Mouse (Mus musculus): ENCODE measurements around the gene Ppil3. TPM values are rescaled to one million over a fixed set of nuclear protein-coding genes. Genes with fewer than 3 reads are reported as not detected.

Ppil3 gene
- polyA plus RNA-seq, 1 experiment: 25.5 TPM

GRCm38 (mm10) chr1:58424551-58424950, 20.7 kb downstream of the Ppil3 start:
- WGBS: 97% methylated on average over 3 of the region's 3 CpGs
- no peak overlapping the region for H3K4me3 ChIP-seq (ENCODE audit: insufficient read depth, low read depth, low read length)
- TF ChIP-seq POLR2A (IDR thresholded peaks at IDR 0.05; ENCODE audit: low read depth, low read length) (no peak), CTCF (conservative IDR thresholded peaks at IDR 0.05; ENCODE audit: insufficient read depth, insufficient read length, low read depth, low read length) (no peak)
- H3K36me3 ChIP-seq (ENCODE audit: control insufficient read depth, insufficient read depth, low read length): peaks cover 10% of the 10 kb centered on the region; the same call in 1 of the 2 replicates
- no peak overlapping the region for H3K27ac ChIP-seq (ENCODE audit: insufficient read depth, low read depth, low read length)
- 0 out of 2 replicates have a peak, but pooled peaks cover 4% of the 10 kb centered on the region for H3K4me1 ChIP-seq (ENCODE audit: control insufficient read depth, insufficient read depth, low read length)
- DNase-seq: no peak
- no peaks in the 10 kb centered on the region for H3K27me3 ChIP-seq (replicated peaks; ENCODE audit: control insufficient read depth, insufficient read depth, low read length)

DNA sequence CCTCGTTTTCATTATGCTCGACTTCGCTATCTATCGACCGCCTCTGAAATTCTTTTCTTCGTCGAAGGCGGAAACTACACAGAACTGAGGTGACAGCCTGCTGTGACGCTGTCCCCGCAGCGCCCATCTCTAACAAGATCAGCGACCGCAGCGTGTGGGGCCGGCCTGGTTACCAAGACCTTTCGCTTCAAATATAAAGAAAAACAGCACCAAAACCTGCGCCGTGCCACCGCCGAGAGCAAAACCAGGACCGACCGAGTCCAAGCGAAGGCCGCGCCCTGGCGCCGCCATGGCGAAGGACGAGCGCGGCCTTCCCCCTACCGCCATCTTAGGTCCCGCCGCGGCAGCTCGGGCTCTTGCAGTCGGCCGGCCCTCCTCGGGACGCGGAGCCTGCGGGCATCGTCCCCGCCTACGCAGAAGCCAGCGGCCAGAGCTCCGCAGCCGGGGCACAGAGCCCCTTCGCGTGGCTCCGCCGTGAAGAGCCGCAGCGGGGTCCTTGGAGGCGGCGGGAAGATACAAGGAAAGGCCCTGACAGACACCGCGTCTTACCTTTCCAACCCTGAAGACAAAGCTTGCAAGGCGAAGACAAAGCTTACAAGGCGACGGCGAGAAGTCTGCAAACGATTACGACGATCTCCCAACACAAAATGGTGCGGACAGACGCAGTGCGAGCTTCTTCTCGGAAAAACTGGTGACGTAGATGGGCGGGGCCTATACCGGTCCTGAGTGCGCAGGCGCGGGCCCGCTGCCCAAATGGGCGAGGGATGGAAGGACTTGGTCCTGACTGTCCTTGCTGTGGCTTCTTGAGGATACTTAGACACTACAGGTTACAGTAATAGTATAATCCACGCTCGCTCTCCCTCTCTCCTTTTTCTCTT, 21.7 kb downstream of the Ppil3 start, which contains the start of gene Clk1:
Gene Clk1 (minus strand): TSS at position 696 of the 878 bp plus-strand sequence.
- under 1% methylated on average over 79 of the region's 79 CpGs for WGBS
- TF ChIP-seq POLR2A (IDR thresholded peaks at IDR 0.05; ENCODE audit: low read depth, low read length): peak; percentile 95
- TF ChIP-seq CTCF (conservative IDR thresholded peaks at IDR 0.05; ENCODE audit: insufficient read depth, insufficient read length, low read depth, low read length): no peak
- Histone ChIP-seq H3K27me3 (replicated peaks; ENCODE audit: control insufficient read depth, insufficient read depth, low read length) (no peaks in the 10 kb centered on the region), H3K27ac (ENCODE audit: insufficient read depth, low read depth, low read length) (peak within 1 kb of the TSS; percentile 94), H3K4me1 (ENCODE audit: control insufficient read depth, insufficient read depth, low read length) (peaks cover 4% of the 10 kb centered on the region; the same call in 1 of the 2 replicates), H3K36me3 (ENCODE audit: control insufficient read depth, insufficient read depth, low read length) (peaks cover 14% of the 10 kb centered on the region), H3K4me3 (ENCODE audit: insufficient read depth, low read depth, low read length) (peak within 1 kb of the TSS; percentile 53)
- DNase-seq: peak; percentile 99

DNA sequence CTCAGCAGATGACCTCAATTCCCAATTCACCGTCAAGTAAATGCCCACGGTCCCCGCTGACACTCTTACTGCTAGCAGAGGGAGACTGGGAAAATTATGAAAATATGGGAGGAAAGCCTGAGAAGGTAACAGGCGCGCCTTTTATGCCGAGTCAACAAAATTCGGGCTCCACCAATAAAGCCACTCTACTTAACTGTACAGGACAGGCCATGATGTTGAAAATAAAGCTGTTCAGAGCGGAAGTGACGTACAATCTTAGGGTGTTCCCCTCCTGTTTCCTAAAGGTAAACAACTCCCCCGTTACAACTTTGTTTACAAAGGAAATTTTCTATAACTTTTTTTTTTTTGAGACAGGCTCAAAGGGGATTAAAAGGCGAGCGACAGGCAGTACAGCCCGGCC, 22.4 kb downstream of the Ppil3 start:
- H3K27me3 ChIP-seq (replicated peaks; ENCODE audit: control insufficient read depth, insufficient read depth, low read length): no peaks in the 10 kb centered on the region
- TF ChIP-seq CTCF (conservative IDR thresholded peaks at IDR 0.05; ENCODE audit: insufficient read depth, insufficient read length, low read depth, low read length) (no peak), POLR2A (IDR thresholded peaks at IDR 0.05; ENCODE audit: low read depth, low read length) (no peak)
- peak overlapping the region; percentile 94 for H3K27ac ChIP-seq (ENCODE audit: insufficient read depth, low read depth, low read length)
- under 1% methylated on average over 13 of the region's 13 CpGs for WGBS
- H3K4me1 ChIP-seq (ENCODE audit: control insufficient read depth, insufficient read depth, low read length): peaks cover 4% of the 10 kb centered on the region; the same call in 1 of the 2 replicates
- peak overlapping the region; percentile 53 for H3K4me3 ChIP-seq (ENCODE audit: insufficient read depth, low read depth, low read length)
- DNase-seq: peak; percentile 76
- peaks cover 21% of the 10 kb centered on the region for H3K36me3 ChIP-seq (ENCODE audit: control insufficient read depth, insufficient read depth, low read length)

DNA sequence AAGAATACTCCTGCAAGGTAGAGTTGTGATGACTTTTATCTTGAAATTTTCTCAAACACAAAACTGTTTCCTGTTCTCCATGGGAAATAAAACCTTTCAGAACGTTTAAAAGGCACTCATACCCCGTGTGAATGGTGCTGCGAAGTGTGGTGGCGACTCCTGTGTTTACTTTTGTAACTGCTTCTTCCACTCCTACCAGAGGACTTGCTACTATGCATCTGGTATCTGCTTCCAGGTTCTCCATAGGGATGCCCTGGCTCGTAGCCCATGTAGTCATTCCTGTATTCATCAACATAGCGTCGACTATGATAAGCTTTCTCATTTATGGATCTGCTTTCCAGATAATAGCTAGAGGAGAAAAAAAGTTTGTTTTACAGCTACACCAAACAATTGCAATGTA, 24.3 kb downstream of the Ppil3 start:
- no peak overlapping the region for H3K27ac ChIP-seq (ENCODE audit: insufficient read depth, low read depth, low read length)
- no peaks in the 10 kb centered on the region for H3K27me3 ChIP-seq (replicated peaks; ENCODE audit: control insufficient read depth, insufficient read depth, low read length)
- peaks cover 31% of the 10 kb centered on the region for H3K36me3 ChIP-seq (ENCODE audit: control insufficient read depth, insufficient read depth, low read length)
- peaks cover 4% of the 10 kb centered on the region; the same call in 1 of the 2 replicates for H3K4me1 ChIP-seq (ENCODE audit: control insufficient read depth, insufficient read depth, low read length)
- no peak overlapping the region for H3K4me3 ChIP-seq (ENCODE audit: insufficient read depth, low read depth, low read length)
- TF ChIP-seq CTCF (conservative IDR thresholded peaks at IDR 0.05; ENCODE audit: insufficient read depth, insufficient read length, low read depth, low read length) (no peak), POLR2A (IDR thresholded peaks at IDR 0.05; ENCODE audit: low read depth, low read length) (no peak)
- no peak for DNase-seq
- WGBS: 13% methylated on average over 7 of the region's 7 CpGs

DNA sequence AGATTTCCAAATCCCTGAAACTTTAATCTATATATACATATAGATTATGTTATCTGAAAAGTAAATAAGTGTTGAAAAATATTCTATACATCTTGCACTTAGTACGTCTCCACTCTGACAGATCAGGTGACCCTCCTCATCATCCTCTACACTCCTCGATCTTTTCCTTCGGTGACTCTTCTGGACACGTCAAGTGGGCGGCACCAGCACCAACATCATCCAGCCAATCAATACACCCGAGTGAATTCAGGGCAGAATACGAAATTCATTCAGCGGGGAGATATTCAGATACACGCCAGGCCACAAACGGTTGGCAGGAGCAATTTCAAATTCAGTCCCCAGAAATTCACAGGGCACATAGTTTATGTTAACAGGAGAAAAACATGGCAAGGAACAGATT, 25.3 kb downstream of the Ppil3 start:
- TF ChIP-seq CTCF (conservative IDR thresholded peaks at IDR 0.05; ENCODE audit: insufficient read depth, insufficient read length, low read depth, low read length): no peak
- TF ChIP-seq POLR2A (IDR thresholded peaks at IDR 0.05; ENCODE audit: low read depth, low read length): no peak
- H3K27ac ChIP-seq (ENCODE audit: insufficient read depth, low read depth, low read length): no peak overlapping the region
- 48% methylated on average over 10 of the region's 10 CpGs for WGBS
- H3K27me3 ChIP-seq (replicated peaks; ENCODE audit: control insufficient read depth, insufficient read depth, low read length): no peaks in the 10 kb centered on the region
- H3K36me3 ChIP-seq (ENCODE audit: control insufficient read depth, insufficient read depth, low read length): peaks cover 35% of the 10 kb centered on the region
- peaks cover 4% of the 10 kb centered on the region; the same call in 1 of the 2 replicates for H3K4me1 ChIP-seq (ENCODE audit: control insufficient read depth, insufficient read depth, low read length)
- DNase-seq: no peak
- H3K4me3 ChIP-seq (ENCODE audit: insufficient read depth, low read depth, low read length): no peak overlapping the region

- Histone ChIP-seq H3K36me3 (ENCODE audit: control insufficient read depth, insufficient read depth, low read length) (peaks cover 56% of the 10 kb centered on the region), H3K27me3 (replicated peaks; ENCODE audit: control insufficient read depth, insufficient read depth, low read length) (no peaks in the 10 kb centered on the region), H3K4me1 (ENCODE audit: control insufficient read depth, insufficient read depth, low read length) (no peaks in the 10 kb centered on the region; the same call in 1 of the 2 replicates), H3K4me3 (ENCODE audit: insufficient read depth, low read depth, low read length) (no peak overlapping the region), H3K27ac (ENCODE audit: insufficient read depth, low read depth, low read length) (no peak overlapping the region)
- WGBS: 70% methylated on average over 2 of the region's 2 CpGs
- DNase-seq: no peak
- no peak for TF ChIP-seq POLR2A (IDR thresholded peaks at IDR 0.05; ENCODE audit: low read depth, low read length)
- TF ChIP-seq CTCF (conservative IDR thresholded peaks at IDR 0.05; ENCODE audit: insufficient read depth, insufficient read length, low read depth, low read length): no peak
Observed at GRCm38 (mm10) chr1:58416048-58416447, 29.2 kb downstream of the Ppil3 start.

DNA sequence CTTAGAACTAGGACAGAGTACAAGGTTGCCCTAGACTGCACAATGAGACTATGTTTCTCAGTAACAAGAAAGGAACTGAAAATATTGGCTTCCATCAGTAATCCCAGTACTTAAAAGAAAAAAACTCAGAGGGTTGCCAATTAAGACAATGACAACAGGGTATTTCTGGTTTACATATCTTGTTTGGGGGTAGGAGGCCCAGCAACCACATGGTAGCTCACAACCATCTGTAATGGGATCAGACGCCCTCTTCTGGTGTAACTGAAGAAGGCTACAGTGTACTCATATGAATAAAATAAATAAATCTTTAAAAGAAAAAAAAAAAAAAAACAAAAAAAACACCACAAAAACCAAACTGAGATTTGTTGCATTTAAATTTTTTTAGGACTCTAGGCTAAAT, 29.8 kb downstream of the Ppil3 start:
- Histone ChIP-seq H3K36me3 (ENCODE audit: control insufficient read depth, insufficient read depth, low read length) (peaks cover 60% of the 10 kb centered on the region), H3K27me3 (replicated peaks; ENCODE audit: control insufficient read depth, insufficient read depth, low read length) (no peaks in the 10 kb centered on the region), H3K4me1 (ENCODE audit: control insufficient read depth, insufficient read depth, low read length) (no peaks in the 10 kb centered on the region; the same call in 1 of the 2 replicates), H3K4me3 (ENCODE audit: insufficient read depth, low read depth, low read length) (no peak overlapping the region), H3K27ac (ENCODE audit: insufficient read depth, low read depth, low read length) (no peak overlapping the region)
- DNase-seq: no peak
- TF ChIP-seq CTCF (conservative IDR thresholded peaks at IDR 0.05; ENCODE audit: insufficient read depth, insufficient read length, low read depth, low read length) (peak; percentile 32; the same call in 1 of the 2 replicates), POLR2A (IDR thresholded peaks at IDR 0.05; ENCODE audit: low read depth, low read length) (no peak)
- 36% methylated on average over 1 of the region's 1 CpGs for WGBS
